Mouse (Mus musculus): Measurements from ENCODE around the gene Rapgef3. TPM values are rescaled to one million over a fixed set of nuclear protein-coding genes. Genes with fewer than 3 reads are reported as not detected.

The Rapgef3 gene
- polyA plus RNA-seq, 1 experiment = not detected

GRCm38 (mm10) chr15:97725198-97725785 is 42.5 kb downstream of the Rapgef3 start:
- Histone ChIP-seq H3K4me1 (ENCODE audit: control insufficient read depth) (no peaks in the 10 kb centered on the region), H3K4me3 (replicated peaks) (no peak overlapping the region), H3K27me3 (ENCODE audit: control insufficient read depth) (peaks cover 10% of the 10 kb centered on the region), H3K9me3 (ENCODE audit: control insufficient read depth, low read length) (no peaks in the 10 kb centered on the region), H3K36me3 (ENCODE audit: control insufficient read depth) (no peaks in the 10 kb centered on the region)
- TF ChIP-seq GATA1 (IDR thresholded peaks at IDR 0.05; ENCODE audit: low read length) (no peak), TAL1 (IDR thresholded peaks at IDR 0.05; ENCODE audit: low read length) (no peak)

GRCm38 (mm10) chr15:97724346-97725197 is 43.2 kb downstream of the Rapgef3 start:
- no peaks in the 10 kb centered on the region for H3K4me1 ChIP-seq (ENCODE audit: control insufficient read depth)
- no peak for TF ChIP-seq TAL1 (IDR thresholded peaks at IDR 0.05; ENCODE audit: low read length)
- TF ChIP-seq GATA1 (IDR thresholded peaks at IDR 0.05; ENCODE audit: low read length) = no peak
- H3K27me3 ChIP-seq (ENCODE audit: control insufficient read depth) = peaks cover 5% of the 10 kb centered on the region
- H3K4me3 ChIP-seq (replicated peaks) = no peak overlapping the region
- no peaks in the 10 kb centered on the region for H3K36me3 ChIP-seq (ENCODE audit: control insufficient read depth)
- no peaks in the 10 kb centered on the region for H3K9me3 ChIP-seq (ENCODE audit: control insufficient read depth, low read length)

GRCm38 (mm10) chr15:97723536-97724345 is 44.0 kb downstream of the Rapgef3 start:
- Histone ChIP-seq H3K27me3 (ENCODE audit: control insufficient read depth) (peaks cover 5% of the 10 kb centered on the region), H3K4me3 (replicated peaks) (no peak overlapping the region)

GRCm38 (mm10) chr15:97721008-97721701 is 46.6 kb downstream of the Rapgef3 start:
- Histone ChIP-seq H3K4me3 (replicated peaks) (no peak overlapping the region), H3K4me1 (ENCODE audit: control insufficient read depth) (no peaks in the 10 kb centered on the region), H3K36me3 (ENCODE audit: control insufficient read depth) (no peaks in the 10 kb centered on the region), H3K9me3 (ENCODE audit: control insufficient read depth, low read length) (no peaks in the 10 kb centered on the region), H3K27me3 (ENCODE audit: control insufficient read depth) (peaks cover 5% of the 10 kb centered on the region; the same call in 1 of the 2 replicates)
- TF ChIP-seq TAL1 (IDR thresholded peaks at IDR 0.05; ENCODE audit: low read length) = no peak
- no peak for TF ChIP-seq GATA1 (IDR thresholded peaks at IDR 0.05; ENCODE audit: low read length)

More at GRCm38 (mm10) chr15:97723536-97724345, 44.0 kb downstream of the Rapgef3 start:
- no peaks in the 10 kb centered on the region for H3K4me1 ChIP-seq (ENCODE audit: control insufficient read depth)
- no peaks in the 10 kb centered on the region for H3K36me3 ChIP-seq (ENCODE audit: control insufficient read depth)
- no peak for TF ChIP-seq GATA1 (IDR thresholded peaks at IDR 0.05; ENCODE audit: low read length)
- no peak for TF ChIP-seq TAL1 (IDR thresholded peaks at IDR 0.05; ENCODE audit: low read length)
- H3K9me3 ChIP-seq (ENCODE audit: control insufficient read depth, low read length) = no peaks in the 10 kb centered on the region

- Histone ChIP-seq H3K36me3 (ENCODE audit: control insufficient read depth) (no peaks in the 10 kb centered on the region), H3K4me1 (ENCODE audit: control insufficient read depth) (no peaks in the 10 kb centered on the region), H3K9me3 (ENCODE audit: control insufficient read depth, low read length) (no peaks in the 10 kb centered on the region), H3K4me3 (replicated peaks) (no peak overlapping the region), H3K27me3 (ENCODE audit: control insufficient read depth) (peaks cover 5% of the 10 kb centered on the region; the same call in 1 of the 2 replicates)
- no peak for TF ChIP-seq TAL1 (IDR thresholded peaks at IDR 0.05; ENCODE audit: low read length)
- no peak for TF ChIP-seq GATA1 (IDR thresholded peaks at IDR 0.05; ENCODE audit: low read length)
Observed at GRCm38 (mm10) chr15:97720026-97720675, 47.6 kb downstream of the Rapgef3 start.

GRCm38 (mm10) chr15:97719494-97719893 is 48.3 kb downstream of the Rapgef3 start:
- Histone ChIP-seq H3K4me1 (ENCODE audit: control insufficient read depth) (no peaks in the 10 kb centered on the region), H3K4me3 (replicated peaks) (no peak overlapping the region), H3K9me3 (ENCODE audit: control insufficient read depth, low read length) (no peaks in the 10 kb centered on the region), H3K27me3 (ENCODE audit: control insufficient read depth) (peaks cover 5% of the 10 kb centered on the region; the same call in 1 of the 2 replicates), H3K36me3 (ENCODE audit: control insufficient read depth) (no peaks in the 10 kb centered on the region)
- TF ChIP-seq TAL1 (IDR thresholded peaks at IDR 0.05; ENCODE audit: low read length) (no peak), GATA1 (IDR thresholded peaks at IDR 0.05; ENCODE audit: low read length) (no peak)

- Histone ChIP-seq H3K4me3 (replicated peaks) (no peak overlapping the region), H3K36me3 (ENCODE audit: control insufficient read depth) (no peaks in the 10 kb centered on the region), H3K4me1 (ENCODE audit: control insufficient read depth) (no peaks in the 10 kb centered on the region), H3K9me3 (ENCODE audit: control insufficient read depth, low read length) (no peaks in the 10 kb centered on the region), H3K27me3 (ENCODE audit: control insufficient read depth) (peaks cover 5% of the 10 kb centered on the region; the same call in 1 of the 2 replicates)
- TF ChIP-seq GATA1 (IDR thresholded peaks at IDR 0.05; ENCODE audit: low read length) = no peak
- no peak for TF ChIP-seq TAL1 (IDR thresholded peaks at IDR 0.05; ENCODE audit: low read length)
Observed at GRCm38 (mm10) chr15:97718535-97719155, 49.1 kb downstream of the Rapgef3 start.
